Mouse (Mus musculus) limb, embryonic 15.5 days (tissue): Measurements from ENCODE around the gene Mmp12. TPM values are rescaled to one million over a fixed set of nuclear protein-coding genes. Genes with fewer than 3 reads are reported as not detected.
"Not testable (repeated sequence)": the region's sequence is repeated elsewhere in the genome, so short reads cannot be mapped to it uniquely, and the experiment has no call there.

ENCODE experiments used
- ATAC-seq: fragments of 200-750 bp; cut with Nextera tagmentation; 2 replicates; pipeline ENCODE4 v1.8.0; 2017; ENCODE audit warnings: low read depth, moderate TSS enrichment; ENCODE audit not compliant: insufficient number of reproducible peaks, low FRiP score, low TSS enrichment
- H3K27ac ChIP-seq: fragments of 300-500 bp; sonication (generic); 2 replicates; pipeline ENCODE4 v1.5.1; 2015; ENCODE audit warnings: moderate library complexity, mild to moderate bottlenecking, inconsistent platforms
- H3K27me3 ChIP-seq: fragments of 300-500 bp; sonication (generic); 2 replicates; pipeline ENCODE4 v1.6.1; 2015; ENCODE audit warnings: inconsistent platforms
- H3K36me3 ChIP-seq: fragments of 300-500 bp; sonication (generic); 2 replicates; pipeline ENCODE4 v1.6.1; 2015; ENCODE audit warnings: inconsistent platforms
- H3K4me1 ChIP-seq: fragments of 300-500 bp; sonication (generic); 2 replicates; pipeline ENCODE4 v1.6.1; 2015; ENCODE audit warnings: inconsistent platforms
- H3K4me2 ChIP-seq: fragments of 300-500 bp; sonication (generic); 2 replicates; pipeline ENCODE4 v1.6.1; 2015; ENCODE audit warnings: mild to moderate bottlenecking, inconsistent platforms
- H3K4me3 ChIP-seq: fragments of 300-500 bp; sonication (generic); 2 replicates; pipeline ENCODE4 v1.5.1; 2015; ENCODE audit warnings: mild to moderate bottlenecking, inconsistent platforms
- H3K9ac ChIP-seq: fragments of 300-500 bp; sonication (generic); 2 replicates; pipeline ENCODE4 v1.6.1; 2015; ENCODE audit warnings: inconsistent platforms
- H3K9me3 ChIP-seq: fragments of 300-500 bp; sonication (generic); 2 replicates; pipeline ENCODE4 v1.6.1; 2016; ENCODE audit warnings: inconsistent platforms
- WGBS: fragments of 180-500 bp; shearing (Covaris S2); methylation state at CpG from one replicate; pipeline ENCODE4 v1.1.7; 2015; 5-methylcytosine and 5-hydroxymethylcytosine counted together
- polyA plus RNA-seq: library from polyadenylated mRNA; unstranded; fragments of >200 nt; fragmentation: Nextera tagmentation; extraction: Ambion mirVana; gene quantifications from 2 replicates; pipeline ENCODE4 v1.2.1, GENCODE M21; 2015

Mmp12 gene
- 0.19 TPM in 1 of 2 replicates, not detected in the other for polyA plus RNA-seq

DNA sequence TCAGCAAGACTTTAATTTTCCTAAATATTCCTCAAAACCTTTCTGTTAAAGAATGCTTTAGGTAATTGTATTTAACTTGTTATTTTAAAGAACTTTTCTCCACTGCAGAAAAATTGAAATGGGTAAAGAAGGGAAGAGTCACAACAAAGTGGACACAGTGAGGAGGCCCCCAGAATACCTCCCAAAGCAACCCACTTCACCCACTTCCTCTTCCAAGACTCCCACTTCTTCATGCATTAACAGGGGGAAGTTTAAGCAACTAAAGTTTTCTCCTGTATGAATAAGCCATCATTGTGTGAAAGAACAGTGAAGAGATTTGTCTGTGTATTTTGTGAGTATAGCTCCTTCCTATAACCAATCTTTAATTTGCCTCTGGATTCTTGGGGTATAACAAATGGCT is at the start of gene Mmp12:
TSS of gene Mmp12 (plus strand) at position 275 of the 400 bp plus-strand sequence.
- ATAC-seq, result no peak
- Histone ChIP-seq H3K36me3 (no peaks in the 10 kb centered on the region), H3K27ac (no peak within 1 kb of the TSS), H3K27me3 (no peaks in the 10 kb centered on the region), H3K4me1 (no peaks in the 10 kb centered on the region), H3K4me3 (no peak within 1 kb of the TSS), H3K9ac (no peak within 1 kb of the TSS), H3K4me2 (no peak within 1 kb of the TSS), H3K9me3 (no peaks in the 10 kb centered on the region)

DNA sequence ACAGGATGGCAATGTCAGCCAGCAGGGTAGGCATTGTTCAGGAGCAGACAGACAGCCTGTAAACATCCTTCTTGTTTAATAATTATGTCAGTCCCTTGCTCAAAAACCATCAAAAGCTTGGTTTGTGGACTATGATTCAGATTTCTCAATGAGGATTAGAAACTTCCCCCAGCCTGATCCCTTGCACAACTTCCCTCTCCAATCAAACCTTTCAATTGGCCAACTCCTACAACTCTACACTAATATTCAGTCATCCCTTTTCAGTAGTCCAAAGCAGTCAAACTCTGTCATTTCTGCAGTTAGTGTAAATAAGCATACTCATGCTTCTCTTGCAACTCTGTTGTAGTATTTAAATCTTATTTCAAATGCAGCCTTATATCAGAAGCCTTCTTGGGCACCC is 12.3 kb upstream of the Mmp12 start:
- no peaks in the 10 kb centered on the region for H3K27me3 ChIP-seq
- H3K4me1 ChIP-seq, result no peaks in the 10 kb centered on the region
- no peak overlapping the region for H3K4me3 ChIP-seq
- no peak overlapping the region for H3K4me2 ChIP-seq
- H3K27ac ChIP-seq, result no peak overlapping the region
- H3K9ac ChIP-seq, result no peak overlapping the region
- H3K9me3 ChIP-seq, result no peaks in the 10 kb centered on the region
- no peaks in the 10 kb centered on the region for H3K36me3 ChIP-seq
- no peak for ATAC-seq

DNA sequence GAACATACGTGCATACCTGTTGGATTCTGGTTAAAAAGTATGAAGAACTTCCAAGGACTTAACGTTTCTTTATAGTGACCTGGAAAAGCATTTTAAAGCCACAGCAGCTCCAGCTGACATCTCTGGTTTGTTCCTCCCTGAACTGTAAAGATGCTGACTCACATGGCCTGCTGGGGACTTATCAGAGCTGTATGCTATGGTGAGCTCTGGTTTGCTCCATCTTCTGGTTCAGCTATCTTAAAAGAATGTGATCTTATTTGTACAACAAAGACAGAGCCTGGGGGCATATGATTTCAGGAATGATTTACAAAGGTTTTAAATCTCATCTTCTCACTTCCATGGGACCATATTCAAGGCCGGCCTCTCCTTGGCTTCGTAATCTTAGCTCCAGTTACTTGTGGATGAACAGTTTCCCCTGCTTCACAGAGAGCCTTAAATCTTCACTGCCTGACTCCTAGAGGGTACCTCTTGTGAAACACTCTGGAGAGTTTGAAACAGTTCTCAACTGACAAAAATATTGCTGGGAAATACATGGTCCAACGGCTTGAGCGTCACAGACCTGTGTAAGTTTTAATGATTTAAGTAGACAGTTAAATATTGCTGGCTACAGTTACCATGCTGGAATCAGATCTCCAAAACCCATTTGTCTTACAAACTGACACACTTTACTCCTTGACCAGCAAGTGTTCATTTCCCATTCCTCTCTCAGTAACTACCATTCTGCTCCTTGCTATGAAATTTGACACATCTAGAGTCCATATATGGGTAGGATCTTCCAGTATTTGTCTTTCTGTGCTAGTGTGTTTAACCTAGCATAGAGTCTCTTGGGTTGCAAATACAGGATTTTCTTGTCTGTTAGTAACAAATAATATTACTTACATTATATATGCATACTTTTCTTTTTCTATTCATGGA is 8.2 kb upstream of the Mmp12 start:
- Histone ChIP-seq H3K36me3 (no peaks in the 10 kb centered on the region), H3K4me2 (no peak overlapping the region), H3K9ac (no peak overlapping the region), H3K27ac (no peak overlapping the region), H3K4me3 (no peak overlapping the region), H3K9me3 (no peaks in the 10 kb centered on the region), H3K27me3 (no peaks in the 10 kb centered on the region), H3K4me1 (no peaks in the 10 kb centered on the region)
- WGBS, result 64% methylated on average over 6 of the region's 6 CpGs
- ATAC-seq, result no peak

DNA sequence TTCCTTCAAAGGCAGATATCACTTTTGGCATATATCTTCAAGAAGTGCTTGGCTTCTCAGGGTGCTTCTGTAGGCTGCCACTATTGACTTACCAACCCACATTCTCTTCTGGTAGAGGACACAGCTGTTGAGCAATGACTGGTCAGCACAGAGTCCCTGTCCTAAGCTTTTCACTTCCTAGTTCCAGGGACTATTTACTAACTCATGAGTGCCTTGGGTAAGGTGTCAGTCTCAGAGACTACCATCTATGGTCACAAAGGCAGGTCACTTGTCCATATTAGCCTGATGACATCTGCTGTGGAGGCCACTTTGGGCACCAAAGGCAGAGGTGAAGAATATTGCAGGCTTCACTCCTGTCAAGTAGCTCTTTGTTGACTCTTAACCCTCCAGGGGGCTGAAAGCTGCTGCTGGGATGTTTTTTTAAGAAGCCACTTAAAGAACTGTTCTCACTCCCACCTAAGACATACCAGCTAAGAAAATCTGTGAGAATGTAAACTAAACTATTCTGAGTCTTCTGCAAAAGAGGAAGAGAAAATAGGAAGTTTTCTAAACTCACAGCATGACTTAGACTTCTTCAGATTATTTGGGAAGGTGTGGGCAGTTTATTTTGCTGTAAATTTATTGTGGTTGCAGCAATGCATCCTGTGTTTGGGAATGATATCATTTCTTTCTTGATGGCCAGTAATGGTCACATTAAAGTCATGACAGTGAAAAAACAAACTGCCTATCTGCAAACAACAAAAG is 7.3 kb upstream of the Mmp12 start:
- Histone ChIP-seq H3K27ac (no peak overlapping the region), H3K4me1 (no peaks in the 10 kb centered on the region), H3K36me3 (no peaks in the 10 kb centered on the region), H3K9me3 (no peaks in the 10 kb centered on the region), H3K4me3 (no peak overlapping the region), H3K4me2 (no peak overlapping the region), H3K9ac (no peak overlapping the region), H3K27me3 (no peaks in the 10 kb centered on the region)
- no peak for ATAC-seq

GRCm38 (mm10) chr9:7345513-7345912 is 1.3 kb downstream of the Mmp12 start:
- Histone ChIP-seq H3K9me3 (no peaks in the 10 kb centered on the region), H3K4me2 (no peak overlapping the region), H3K4me1 (no peaks in the 10 kb centered on the region), H3K36me3 (no peaks in the 10 kb centered on the region), H3K4me3 (no peak overlapping the region), H3K27ac (no peak overlapping the region), H3K27me3 (no peaks in the 10 kb centered on the region), H3K9ac (no peak overlapping the region)
- 88% methylated on average over 2 of the region's 2 CpGs for WGBS
- ATAC-seq, result no peak

DNA sequence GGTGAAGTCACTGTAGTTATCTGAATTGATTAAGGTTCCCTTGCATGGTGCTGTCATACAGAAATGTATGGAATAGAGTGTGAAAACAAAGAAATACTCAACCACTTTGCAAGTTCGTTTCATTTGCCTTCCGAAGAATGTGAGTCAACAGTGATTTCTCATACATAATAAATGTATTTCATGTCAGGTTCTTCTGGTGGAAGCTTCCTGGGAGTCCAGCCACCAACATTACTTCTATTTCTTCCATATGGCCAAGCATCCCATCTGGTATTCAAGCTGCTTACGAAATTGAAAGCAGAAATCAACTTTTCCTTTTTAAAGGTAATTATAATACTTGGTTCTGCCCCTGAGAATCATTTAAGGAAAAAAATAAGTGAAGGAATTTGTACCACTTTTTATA is 10.4 kb downstream of the Mmp12 start:
- H3K9me3 ChIP-seq, result no peaks in the 10 kb centered on the region
- no peak overlapping the region for H3K27ac ChIP-seq
- no peaks in the 10 kb centered on the region for H3K4me1 ChIP-seq
- no peak overlapping the region for H3K4me2 ChIP-seq
- no peak overlapping the region for H3K9ac ChIP-seq
- no peak for ATAC-seq
- no peak overlapping the region for H3K4me3 ChIP-seq
- WGBS, result 72% methylated on average over 3 of the region's 3 CpGs
- H3K36me3 ChIP-seq, result no peaks in the 10 kb centered on the region
- H3K27me3 ChIP-seq, result no peaks in the 10 kb centered on the region

- no peaks in the 10 kb centered on the region for H3K4me1 ChIP-seq
- H3K4me3 ChIP-seq, result no peak within 1 kb of the TSS
- H3K9me3 ChIP-seq, result no peaks in the 10 kb centered on the region
- H3K4me2 ChIP-seq, result no peak within 1 kb of the TSS
- H3K27ac ChIP-seq, result no peak within 1 kb of the TSS
- ATAC-seq, result no peak
- no peaks in the 10 kb centered on the region for H3K36me3 ChIP-seq
- no peak within 1 kb of the TSS for H3K9ac ChIP-seq
- H3K27me3 ChIP-seq, result no peaks in the 10 kb centered on the region
These were observed 43.8 kb downstream of the Mmp12 start, which contains the start of gene Mmp1b for GRCm38 (mm10) chr9:7387947-7388346. Gene Mmp1b (minus strand): TSS chr9:7388047.

- H3K4me3 ChIP-seq, H3K4me1 ChIP-seq, ATAC-seq, H3K27me3 ChIP-seq, H3K36me3 ChIP-seq, H3K9ac ChIP-seq, H3K9me3 ChIP-seq, H3K4me2 ChIP-seq, H3K27ac ChIP-seq: not testable (repeated sequence)
- WGBS, result 75% methylated on average over 8 of the region's 8 CpGs
These were observed 52.4 kb downstream of the Mmp12 start for GRCm38 (mm10) chr9:7396556-7396955.

Other genes starting within 250 kb of the Mmp12 start
- 13.6 and 14.3 TPM in 2 replicates for gene Dync2h1, start 159.9 kb upstream of the Mmp12 start, polyA plus RNA-seq
- gene Dcun1d5, start 159.9 kb upstream of the Mmp12 start, polyA plus RNA-seq, result 111 and 131 TPM in 2 replicates
- 14.3 and 33.3 TPM in 2 replicates for gene Mmp13, start 71.9 kb upstream of the Mmp12 start, polyA plus RNA-seq
- not detected in 2 replicates for gene Mmp1b, start 43.7 kb downstream of the Mmp12 start, polyA plus RNA-seq
- 0.31 TPM in 1 of 2 replicates, not detected in the other for gene Mmp3, start 101.4 kb downstream of the Mmp12 start, polyA plus RNA-seq
- not detected in 2 replicates for gene Mmp10, start 158.0 kb downstream of the Mmp12 start, polyA plus RNA-seq
- gene Mmp8, start 214.1 kb downstream of the Mmp12 start, polyA plus RNA-seq, result 1.1 and 1.3 TPM in 2 replicates
- gene Mmp27, start 227.0 kb downstream of the Mmp12 start, polyA plus RNA-seq, result 0.42 TPM in 1 of 2 replicates, not detected in the other